Mouse (Mus musculus) erythroid progenitor cell, adult 5-6 weeks (primary cell): Measurements from ENCODE around the gene 1700067K01Rik. TPM values are rescaled to one million over a fixed set of nuclear protein-coding genes. Genes with fewer than 3 reads are reported as not detected.

Experiments used
- ATAC-seq: replicated peaks from 2 replicates; pipeline ENCODE4 v1.8.0; 2016; ENCODE audit warnings: moderate number of reproducible peaks, mild to moderate bottlenecking, moderate TSS enrichment, inconsistent platforms; ENCODE audit not compliant: poor library complexity, low FRiP score, severe bottlenecking
- total RNA-seq, 2 experiments: library from RNA; stranded (forward) in 1 of 2; stranded (reverse) in 1 of 2; fragments of 150-400 nt in 1 of 2; fragments of 186-747, 209-891 nt in 1 of 2; gene quantifications; 2 replicates each; pipeline versions ENCODE4 v1.2.3 to v1.2.4; 2015 to 2017; ENCODE audit warnings: low replicate concordance in 2 of 2

The 1700067K01Rik gene
- total RNA-seq, 2 experiments from 2014 or later, result 4.7 to 10.5 TPM

- ATAC-seq, result peak; percentile 77
These were observed 8.6 kb downstream of the 1700067K01Rik start for GRCm38 (mm10) chr8:84009876-84010275.

DNA sequence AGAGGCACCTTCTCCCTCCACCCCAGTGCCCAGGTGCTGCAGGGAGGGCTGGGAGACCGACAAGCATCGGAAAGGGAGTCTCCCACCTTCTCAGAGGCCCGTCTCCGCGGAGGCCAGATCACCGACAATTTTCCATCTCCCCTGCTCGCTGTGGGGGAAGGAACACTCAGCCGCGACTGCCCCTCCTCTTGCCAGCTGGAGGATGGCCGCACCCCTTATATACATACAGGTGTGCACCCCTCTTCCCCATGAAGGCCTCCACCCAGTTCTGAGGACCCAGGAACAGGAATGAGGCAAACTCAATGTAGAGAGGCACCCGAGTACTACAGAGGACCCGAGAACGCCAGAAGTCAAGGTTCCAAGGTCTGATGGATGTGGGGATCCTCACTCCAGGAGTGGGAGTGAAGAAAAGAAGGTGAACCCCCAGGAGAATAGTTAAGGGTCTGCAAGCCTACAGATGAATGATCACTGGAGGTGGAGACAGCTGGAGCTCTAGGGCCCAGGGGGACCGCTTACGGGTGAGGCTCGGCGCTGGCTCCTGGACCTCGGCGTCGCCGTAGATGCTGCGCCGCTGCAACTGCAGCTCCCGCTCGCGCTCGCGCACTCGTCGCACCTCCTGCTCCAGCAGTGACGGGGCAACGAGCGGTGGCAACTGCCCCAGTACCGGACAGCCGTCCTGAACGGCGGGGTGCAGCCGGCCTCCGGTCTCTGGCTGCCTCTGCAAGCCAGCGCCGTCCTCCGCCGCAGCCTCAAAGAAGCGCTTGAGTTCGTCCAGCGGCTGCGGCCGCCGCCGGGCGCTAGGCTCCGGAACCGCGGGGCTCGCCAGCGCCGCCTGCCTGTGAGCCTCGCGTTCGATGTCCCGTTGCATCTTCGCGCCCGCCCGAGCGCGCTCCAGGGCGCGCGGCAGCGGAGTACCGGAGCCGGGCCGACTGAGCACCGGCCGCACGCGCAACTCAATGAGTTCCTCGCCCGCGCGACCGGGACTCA is 9.6 kb downstream of the 1700067K01Rik start:
- ATAC-seq, result peak; percentile 71

DNA sequence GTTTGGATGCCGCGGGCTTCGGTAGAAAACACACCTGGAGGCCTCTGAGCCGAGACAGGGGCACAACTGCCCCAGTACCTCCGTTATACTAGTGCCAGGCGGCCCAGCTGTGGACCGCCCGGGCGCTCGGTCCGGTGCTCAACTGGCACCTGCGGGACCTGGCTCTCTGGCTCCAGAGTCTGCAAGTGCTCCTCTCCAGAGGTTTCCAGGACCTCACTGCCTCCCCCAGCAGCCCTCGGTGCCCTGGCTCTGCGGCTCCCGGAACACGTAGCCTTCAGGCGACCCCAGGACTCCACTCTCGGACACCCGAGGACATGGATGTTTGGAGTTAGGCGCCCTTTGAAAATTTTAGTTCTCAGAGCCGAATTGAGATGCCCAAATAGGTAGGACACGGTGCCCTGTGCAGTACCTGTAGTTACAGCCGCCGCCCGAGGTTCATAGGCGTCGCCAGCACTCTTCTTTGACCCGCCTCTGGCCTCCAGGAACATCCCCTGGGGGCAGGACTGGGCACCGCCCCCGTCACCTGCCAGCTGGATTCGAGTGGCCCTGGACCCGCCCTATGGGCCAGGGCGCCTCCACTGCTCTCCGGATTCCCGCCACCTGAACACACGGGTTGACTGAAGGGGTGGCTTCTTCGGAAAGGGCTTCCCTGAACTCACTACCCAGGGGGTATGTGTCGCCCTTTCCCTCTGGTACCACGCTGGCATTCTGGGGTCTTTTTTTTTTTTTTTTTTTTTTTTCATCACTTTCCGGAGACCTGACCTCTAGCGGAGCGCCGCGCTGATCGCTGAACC is 10.6 kb downstream of the 1700067K01Rik start, which contains the start of gene 2210011C24Rik:
2210011C24Rik (minus strand) TSS at position 467 of the 794 bp plus-strand sequence.
- no peak for ATAC-seq

- ATAC-seq, result no peak
These were observed 11.3 kb downstream of the 1700067K01Rik start for GRCm38 (mm10) chr8:84012499-84013165.

DNA sequence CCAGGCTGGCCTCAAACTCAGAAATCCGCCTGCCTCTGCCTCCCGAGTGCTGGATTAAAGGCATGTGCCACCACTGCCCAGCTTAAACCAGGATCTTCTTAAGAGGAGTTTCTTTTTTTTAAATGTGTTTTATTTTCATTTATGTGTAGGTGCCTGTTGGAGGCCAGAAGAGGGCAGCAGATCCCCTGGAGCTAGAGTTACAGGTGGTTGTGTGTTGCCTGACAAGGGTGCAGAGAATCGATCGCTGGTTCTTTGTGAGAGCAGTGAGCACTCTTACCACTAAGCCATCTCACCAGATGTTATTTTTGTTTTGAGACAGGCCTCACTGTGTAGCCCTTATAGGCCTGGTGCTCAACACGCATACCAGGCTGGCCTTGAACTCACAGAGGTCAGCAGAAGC is 14.5 kb downstream of the 1700067K01Rik start:
- no peak for ATAC-seq

DNA sequence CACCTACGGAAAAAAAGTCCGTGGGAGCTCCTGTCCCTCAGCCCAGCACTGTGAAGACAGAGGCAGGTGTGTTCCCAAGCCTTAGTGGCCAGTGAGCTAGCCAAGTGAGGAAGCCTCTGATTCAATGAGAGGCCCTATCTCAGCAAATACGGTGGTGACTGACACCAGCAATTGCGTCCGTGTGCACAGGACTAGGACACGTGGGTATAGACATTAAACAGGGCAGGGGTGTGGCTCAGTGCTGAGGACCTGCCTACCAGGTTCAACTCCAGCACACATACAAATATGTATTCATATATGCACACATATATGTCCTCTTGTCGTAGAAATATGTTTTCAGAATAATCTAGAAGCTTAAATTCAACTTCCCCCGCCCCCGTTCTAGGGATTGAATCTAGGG is 18.4 kb downstream of the 1700067K01Rik start:
- ATAC-seq, result no peak

GRCm38 (mm10) chr8:84021096-84021495 is 19.8 kb downstream of the 1700067K01Rik start, which contains the start of gene Palm3:
Gene Palm3, plus strand, starts transcription at chr8:84021471.
- ATAC-seq, result no peak

- no peak for ATAC-seq
These were observed 20.3 kb downstream of the 1700067K01Rik start for GRCm38 (mm10) chr8:84021569-84021968.

- ATAC-seq, result no peak
These were observed 21.8 kb downstream of the 1700067K01Rik start for GRCm38 (mm10) chr8:84023085-84023484.

GRCm38 (mm10) chr8:84023631-84024030 is 22.3 kb downstream of the 1700067K01Rik start:
- ATAC-seq, result no peak

DNA sequence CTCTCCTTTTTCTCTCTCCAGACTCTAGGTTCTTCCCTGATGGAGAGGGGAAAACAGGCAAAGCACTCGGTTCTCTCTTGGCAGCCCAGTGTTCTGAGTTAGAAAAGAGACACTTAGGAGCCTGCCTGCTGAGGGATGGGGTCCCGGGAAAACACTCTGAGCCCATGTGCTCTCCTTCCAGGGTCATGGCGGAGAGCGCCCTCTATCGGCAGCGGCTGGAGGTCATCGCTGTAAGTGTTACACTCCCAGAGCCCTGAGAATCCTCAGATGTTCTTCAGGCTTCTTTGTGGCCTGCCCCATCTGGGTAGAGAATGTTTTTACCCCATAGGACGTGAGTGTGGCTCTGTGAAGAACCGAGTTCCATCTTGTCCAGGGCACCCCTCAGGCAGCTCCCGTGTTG is 22.9 kb downstream of the 1700067K01Rik start:
- peak; percentile 52; the same call in 1 of the 2 replicates for ATAC-seq

GRCm38 (mm10) chr8:84025863-84026262 is 24.6 kb downstream of the 1700067K01Rik start:
- no peak for ATAC-seq

DNA sequence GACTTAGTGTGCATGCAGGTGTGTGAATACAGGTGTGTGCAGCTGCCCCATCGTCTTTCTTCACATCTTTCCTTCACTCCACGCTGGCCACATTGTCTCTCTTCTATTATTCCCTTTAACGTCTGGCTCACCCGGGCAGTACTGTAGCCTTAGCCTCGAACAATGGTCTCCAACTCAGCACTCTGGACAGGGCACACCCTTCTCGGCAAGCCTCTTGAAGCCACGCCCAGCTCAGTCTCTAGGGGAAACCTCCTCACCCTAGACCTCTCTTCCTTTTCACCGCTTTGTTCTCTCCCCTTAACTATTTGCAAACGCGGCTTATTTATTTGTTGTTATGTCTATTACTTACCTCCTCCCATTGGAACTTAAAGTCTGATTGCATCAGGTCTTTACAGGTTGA is 26.1 kb downstream of the 1700067K01Rik start:
- ATAC-seq, result no peak

DNA sequence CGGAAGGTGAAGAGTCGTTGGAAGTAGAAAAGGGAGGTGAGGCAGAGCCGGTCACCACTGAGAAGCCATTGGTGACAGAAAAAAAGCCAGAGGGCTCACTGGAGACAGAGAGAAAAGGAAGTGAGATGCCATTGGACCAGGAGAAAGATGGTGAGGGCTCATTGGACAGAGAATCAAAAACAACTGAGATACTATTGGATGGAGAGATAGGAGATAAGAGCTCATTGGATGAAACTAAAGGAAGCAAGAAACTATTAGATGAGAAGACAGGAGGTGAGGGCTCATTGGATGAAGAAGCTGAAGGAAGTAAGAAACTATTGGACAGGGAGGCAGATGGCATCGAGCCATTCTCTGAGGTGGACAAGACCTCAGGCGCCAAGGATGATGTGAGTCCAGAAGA is 28.0 kb downstream of the 1700067K01Rik start:
- ATAC-seq, result no peak

GRCm38 (mm10) chr8:84032777-84033176 is 31.5 kb downstream of the 1700067K01Rik start:
- no peak for ATAC-seq

DNA sequence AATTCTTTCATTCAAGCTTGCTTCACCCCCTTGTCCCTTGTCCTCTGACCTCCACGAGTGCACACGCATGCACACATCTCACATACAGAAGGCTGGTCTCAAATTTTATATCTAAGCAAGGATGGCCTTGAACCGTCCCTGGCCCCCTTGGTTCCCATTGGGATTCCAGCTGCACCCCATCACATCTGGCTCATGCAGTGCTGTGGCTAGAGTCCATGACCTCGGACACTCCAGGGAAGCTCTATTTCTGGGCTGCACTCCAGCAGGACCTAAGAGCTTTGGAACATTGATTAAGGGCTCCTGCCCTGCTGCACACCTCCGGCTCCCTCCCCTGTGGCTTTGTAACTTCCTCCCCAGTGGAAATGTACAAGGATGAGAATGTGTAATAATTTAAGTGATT is 36.7 kb downstream of the 1700067K01Rik start:
- no peak for ATAC-seq

DNA sequence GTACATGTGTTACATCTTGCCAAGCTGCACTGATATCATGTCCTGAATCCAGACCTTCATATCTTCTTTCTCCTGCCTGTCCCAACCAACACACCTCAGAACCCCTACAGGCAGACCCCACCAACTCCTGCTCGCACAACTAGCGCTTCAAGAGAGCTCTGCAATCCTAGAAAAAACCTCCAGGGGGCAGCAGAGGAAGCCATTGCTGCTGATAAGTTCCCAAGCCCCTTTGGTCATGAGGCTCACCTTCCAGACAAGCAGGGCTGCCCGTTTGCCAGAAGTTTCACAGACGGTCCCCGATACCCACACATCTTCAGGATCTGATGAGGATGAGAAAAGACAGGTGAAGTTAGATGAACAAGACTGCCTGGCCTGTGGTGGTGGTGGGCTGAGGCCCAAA is 37.7 kb downstream of the 1700067K01Rik start:
- ATAC-seq, result 0 out of 2 replicates have a peak, but pooled peaks have one; percentile 40

DNA sequence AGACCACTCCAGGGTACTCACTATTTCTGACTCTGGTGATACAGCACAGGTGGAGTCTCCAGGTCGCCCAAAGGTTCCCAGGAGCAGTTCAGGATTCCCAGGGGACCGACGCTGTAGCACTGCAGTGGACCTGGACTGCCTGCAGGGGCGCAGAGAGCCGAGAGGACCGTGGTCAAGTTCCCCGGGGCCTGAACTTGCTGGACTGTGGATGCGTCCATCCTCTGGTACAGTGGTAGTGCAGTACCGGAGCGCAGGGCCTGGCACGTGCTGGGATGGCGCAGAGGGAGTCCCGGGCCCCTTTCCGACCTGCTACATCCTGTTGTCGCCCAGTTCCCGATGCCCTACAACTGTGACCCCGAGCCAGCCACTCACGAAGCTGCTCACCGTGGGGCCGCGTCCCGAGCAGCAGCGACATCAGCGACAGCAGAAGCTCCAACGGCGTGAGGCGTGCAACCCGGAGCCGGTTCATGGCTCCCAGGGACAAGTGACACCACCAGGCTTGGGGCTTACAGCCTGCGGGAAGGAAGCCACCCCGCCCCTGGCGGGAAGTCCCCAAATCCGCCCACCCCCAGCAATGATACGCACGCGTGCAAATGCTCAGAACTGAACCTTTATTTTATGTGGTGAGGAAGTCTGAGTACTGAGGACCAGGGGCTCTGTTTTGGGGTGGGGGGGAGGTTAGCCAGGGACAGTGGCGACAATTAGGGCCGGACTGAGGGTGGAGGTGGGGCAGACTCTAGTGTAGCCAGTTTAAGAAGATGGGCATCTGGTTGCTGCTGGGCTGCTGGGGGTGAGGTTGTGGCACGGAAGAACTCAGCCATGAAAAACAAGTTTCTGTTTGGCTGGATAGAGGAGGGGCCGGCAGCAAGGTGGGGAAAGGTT is 41.0 kb downstream of the 1700067K01Rik start, which contains the start of gene Il27ra:
Il27ra (minus strand) TSS at position 524 of the 882 bp plus-strand sequence.
- peak; percentile 56; the same call in 1 of the 2 replicates for ATAC-seq

DNA sequence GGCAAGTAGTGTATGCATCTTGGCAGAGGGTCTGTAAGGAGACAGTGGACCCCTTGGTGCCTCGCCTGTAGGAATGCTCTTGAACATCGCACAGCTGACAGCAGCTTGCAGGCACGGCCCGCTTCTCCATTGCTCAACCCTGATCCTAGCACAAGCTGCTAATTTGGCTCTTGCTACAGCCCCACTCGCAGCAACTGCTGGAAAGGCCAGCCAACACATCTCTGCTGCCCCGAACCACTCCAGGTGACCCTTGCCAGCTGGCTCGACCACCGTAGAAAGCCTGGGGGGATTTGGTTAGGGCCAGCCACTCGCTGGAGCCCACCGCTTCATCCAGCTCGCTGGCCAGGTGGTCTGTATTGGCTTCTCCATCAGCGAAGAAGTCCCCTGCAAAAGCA is 41.6 kb downstream of the 1700067K01Rik start:
- no peak for ATAC-seq
